Mouse (Mus musculus) adrenal gland, postnatal 10 days (tissue): ENCODE measurements around the gene Larp1. TPM values are rescaled to one million over a fixed set of nuclear protein-coding genes. Genes with fewer than 3 reads are reported as not detected.

ENCODE experiments used
- DNase-seq: peaks from one replicate; pipeline ENCODE4 v3.0.0; 2021; ENCODE audit warnings: mixed read lengths
- long read RNA-seq, 2 experiments: library from polyadenylated mRNA; stranded (forward); transcript quantifications; one replicate each; pipeline ENCODE4 v2.0.0; 2021
- total RNA-seq, 2 experiments: library from RNA; stranded (reverse); gene quantifications; 2 replicates each; pipeline ENCODE4 v1.2.3; 2021

The Larp1 gene
- 10 to 100 TPM; 78.6 to 85.0 TPM for total RNA-seq
- long read RNA-seq, experiment 1, full-length matches to known transcripts, result 3 of 57 reads
- long read RNA-seq, experiment 1, partial matches to known transcripts, result 27 of 57 reads
- long read RNA-seq, experiment 1, other reads (novel, unspliced or antisense), result 27 of 57 reads
- long read RNA-seq, experiment 2, full-length matches to known transcripts, result 9 of 31 reads
- long read RNA-seq, experiment 2, partial matches to known transcripts, result 20 of 31 reads
- long read RNA-seq, experiment 2, other reads (novel, unspliced or antisense), result 2 of 31 reads

- DNase-seq, result no peak
Measured at GRCm38 (mm10) chr11:58009051-58009515, at the start of gene Larp1. TSS of gene Larp1 (plus strand) at chr11:58009064.

- no peak for DNase-seq
Measured at GRCm38 (mm10) chr11:57959924-57960323, 48.9 kb upstream of the Larp1 start.

- peak; percentile 87 for DNase-seq
Measured at GRCm38 (mm10) chr11:57962382-57963285, 46.2 kb upstream of the Larp1 start.

GRCm38 (mm10) chr11:57963291-57963870, 45.5 kb upstream of the Larp1 start:
- DNase-seq, result no peak

- no peak for DNase-seq
Measured at GRCm38 (mm10) chr11:57966630-57967029, 42.2 kb upstream of the Larp1 start.

GRCm38 (mm10) chr11:57968301-57968700, 40.6 kb upstream of the Larp1 start:
- DNase-seq, result no peak

- DNase-seq, result no peak
Measured at GRCm38 (mm10) chr11:57970541-57970940, 38.3 kb upstream of the Larp1 start.

- DNase-seq, result peak; percentile 72
Measured at GRCm38 (mm10) chr11:57973001-57973912, 35.6 kb upstream of the Larp1 start.

GRCm38 (mm10) chr11:57973913-57974234, 35.0 kb upstream of the Larp1 start:
- DNase-seq, result no peak

- DNase-seq, result no peak
Measured at GRCm38 (mm10) chr11:57975876-57976275, 33.0 kb upstream of the Larp1 start.

GRCm38 (mm10) chr11:57977681-57978080, 31.2 kb upstream of the Larp1 start:
- no peak for DNase-seq

- peak; percentile 51 for DNase-seq
Measured at GRCm38 (mm10) chr11:57979621-57980020, 29.2 kb upstream of the Larp1 start.

GRCm38 (mm10) chr11:57981083-57981809, 27.6 kb upstream of the Larp1 start:
- DNase-seq, result peak; percentile 62

- peak; percentile 33 for DNase-seq
Measured at GRCm38 (mm10) chr11:57983480-57984342, 25.2 kb upstream of the Larp1 start.

- DNase-seq, result no peak
Measured at GRCm38 (mm10) chr11:57984343-57984666, 24.6 kb upstream of the Larp1 start.

GRCm38 (mm10) chr11:57985485-57985884, 23.4 kb upstream of the Larp1 start:
- DNase-seq, result no peak

- DNase-seq, result no peak
Measured at GRCm38 (mm10) chr11:57986053-57986452, 22.8 kb upstream of the Larp1 start.

- DNase-seq, result no peak
Measured at GRCm38 (mm10) chr11:57986456-57986855, 22.4 kb upstream of the Larp1 start.

GRCm38 (mm10) chr11:57986861-57987260, 22.0 kb upstream of the Larp1 start:
- no peak for DNase-seq

GRCm38 (mm10) chr11:57998168-57998567, 10.7 kb upstream of the Larp1 start:
- no peak for DNase-seq
